Mouse (Mus musculus): ENCODE measurements around the gene Pdgfb.

DNA sequence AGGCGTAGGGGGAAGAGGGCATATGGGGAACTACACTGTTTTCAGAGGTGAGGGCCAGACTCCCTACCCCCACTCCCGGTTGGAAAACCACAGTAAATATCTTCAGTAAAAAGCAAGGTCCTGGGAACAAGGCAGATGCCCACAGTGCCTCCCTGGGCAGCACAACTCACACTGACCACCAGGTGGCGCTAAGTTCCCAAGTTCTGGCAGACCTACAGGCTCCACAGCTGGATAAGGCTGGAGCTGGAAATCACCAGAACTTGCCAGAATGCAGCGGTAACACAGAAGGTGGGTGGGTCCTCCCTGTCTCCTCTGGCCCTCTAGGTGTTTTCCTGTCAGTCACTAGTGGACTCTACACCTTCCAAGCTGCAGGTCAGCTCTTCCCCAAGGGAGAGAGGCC, 68.8 kb downstream of the Pdgfb start:
- TF ChIP-seq CTCF (IDR thresholded peaks at IDR 0.05; ENCODE audit: low read depth) (peak; percentile 98), EP300 (IDR thresholded peaks at IDR 0.05; ENCODE audit: low read depth) (no peak)

Data from heart, postnatal 0 days (tissue).